Mouse (Mus musculus): Measurements from ENCODE around the gene Cyp2c23. TPM values are rescaled to one million over a fixed set of nuclear protein-coding genes. Genes with fewer than 3 reads are reported as not detected.

Cyp2c23 gene
- total and polyA plus RNA-seq, 2 experiments from 2014 or later = not detected

DNA sequence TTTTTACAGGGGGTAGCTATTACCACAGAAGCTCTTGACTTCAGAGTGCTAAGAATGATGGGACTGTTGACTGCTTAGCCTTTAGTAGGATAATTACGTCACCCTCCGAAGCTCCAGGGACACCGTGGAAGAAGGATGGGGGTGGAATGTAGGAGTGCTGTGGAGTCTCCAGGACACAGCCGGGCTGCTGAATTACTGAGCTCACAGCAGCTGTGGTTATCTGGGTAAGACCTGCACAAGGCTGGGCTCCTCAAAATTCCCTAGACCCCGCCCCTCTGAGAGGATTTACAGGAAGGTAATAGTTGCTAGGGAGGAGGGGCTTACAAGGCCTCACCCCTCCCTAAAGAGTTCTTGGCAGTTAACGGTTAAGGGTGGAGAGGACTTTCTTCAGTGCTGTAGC, 52.3 kb downstream of the Cyp2c23 start:
- H3K27me3 ChIP-seq (ENCODE audit: insufficient read depth, low read length) = no peaks in the 10 kb centered on the region
- H3K9me3 ChIP-seq (ENCODE audit: low read length) = no peaks in the 10 kb centered on the region
- no peak overlapping the region for H3K4me3 ChIP-seq (ENCODE audit: low read depth, low read length)
- H3K9ac ChIP-seq (replicated peaks; ENCODE audit: low read length, poor library complexity, severe bottlenecking) = no peak overlapping the region
- no peak overlapping the region for H3K4me2 ChIP-seq (ENCODE audit: low read depth, low read length, poor library complexity, severe bottlenecking)
- DNase-seq (ENCODE audit: low spot score) (no peak), ATAC-seq (ENCODE audit: low FRiP score) (no peak)
- H3K27ac ChIP-seq (ENCODE audit: low read depth, low read length) = no peak overlapping the region
- TF ChIP-seq CTCF (IDR thresholded peaks at IDR 0.05) = no peak
- no peaks in the 10 kb centered on the region for H3K36me3 ChIP-seq (ENCODE audit: insufficient read depth, low read length)
- WGBS = 78% methylated on average over 6 of the region's 6 CpGs
- H3K4me1 ChIP-seq (ENCODE audit: insufficient read depth, low read length) = no peaks in the 10 kb centered on the region

DNA sequence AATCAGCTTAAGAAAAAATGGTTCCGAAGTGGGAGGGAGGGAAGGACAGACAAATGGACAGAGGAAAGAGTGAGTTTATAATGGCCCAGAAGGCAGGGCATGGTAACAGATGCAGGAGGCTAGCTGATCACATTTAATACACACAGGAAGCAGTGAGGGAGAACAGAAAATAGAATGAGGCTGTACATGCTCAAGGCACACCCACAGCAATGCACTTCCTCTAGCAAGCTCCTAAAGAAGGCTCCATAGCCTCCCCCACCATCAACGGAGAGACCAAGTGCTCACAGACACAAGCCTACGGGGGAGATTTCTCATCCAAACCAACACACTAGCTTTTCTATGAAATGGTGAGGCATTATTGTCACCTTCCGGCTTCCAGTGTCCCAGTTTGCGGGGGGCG, 54.8 kb downstream of the Cyp2c23 start:
- Histone ChIP-seq H3K4me3 (ENCODE audit: low read depth, low read length) (no peak overlapping the region), H3K27me3 (ENCODE audit: insufficient read depth, low read length) (no peaks in the 10 kb centered on the region), H3K9ac (replicated peaks; ENCODE audit: low read length, poor library complexity, severe bottlenecking) (no peak overlapping the region), H3K4me2 (ENCODE audit: low read depth, low read length, poor library complexity, severe bottlenecking) (no peak overlapping the region), H3K4me1 (ENCODE audit: insufficient read depth, low read length) (no peaks in the 10 kb centered on the region), H3K27ac (ENCODE audit: low read depth, low read length) (no peak overlapping the region), H3K9me3 (ENCODE audit: low read length) (no peaks in the 10 kb centered on the region), H3K36me3 (ENCODE audit: insufficient read depth, low read length) (no peaks in the 10 kb centered on the region)
- no peak for DNase-seq (ENCODE audit: low spot score)
- no peak for ATAC-seq (ENCODE audit: low FRiP score)
- 96% methylated on average over 6 of the region's 6 CpGs for WGBS
- no peak for TF ChIP-seq CTCF (IDR thresholded peaks at IDR 0.05)

DNA sequence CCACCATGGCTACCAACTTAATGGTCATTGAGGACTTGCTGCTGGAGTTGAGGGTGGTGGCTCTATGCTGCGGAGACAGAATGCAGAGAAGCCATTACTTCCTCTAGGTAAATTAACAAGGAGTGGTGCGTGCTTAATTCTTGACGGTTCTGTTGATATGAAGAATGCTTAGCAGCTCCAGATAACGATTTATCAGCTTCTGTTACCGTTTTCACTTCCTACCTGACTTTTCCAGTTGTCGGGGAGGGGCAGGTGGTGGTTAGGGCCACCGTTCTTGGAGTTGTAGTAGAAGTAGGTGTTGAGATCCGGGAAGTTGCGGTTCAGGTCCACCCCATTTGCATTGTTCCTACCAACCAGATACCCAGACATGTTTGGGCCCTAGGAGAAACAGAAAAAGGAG, 55.3 kb downstream of the Cyp2c23 start:
- no peak overlapping the region for H3K4me2 ChIP-seq (ENCODE audit: low read depth, low read length, poor library complexity, severe bottlenecking)
- ATAC-seq (ENCODE audit: low FRiP score) (no peak), DNase-seq (ENCODE audit: low spot score) (no peak)
- no peaks in the 10 kb centered on the region for H3K9me3 ChIP-seq (ENCODE audit: low read length)
- H3K4me1 ChIP-seq (ENCODE audit: insufficient read depth, low read length) = no peaks in the 10 kb centered on the region
- no peaks in the 10 kb centered on the region for H3K27me3 ChIP-seq (ENCODE audit: insufficient read depth, low read length)
- no peak for TF ChIP-seq CTCF (IDR thresholded peaks at IDR 0.05)
- no peak overlapping the region for H3K27ac ChIP-seq (ENCODE audit: low read depth, low read length)
- H3K9ac ChIP-seq (replicated peaks; ENCODE audit: low read length, poor library complexity, severe bottlenecking) = no peak overlapping the region
- H3K4me3 ChIP-seq (ENCODE audit: low read depth, low read length) = no peak overlapping the region
- no peaks in the 10 kb centered on the region for H3K36me3 ChIP-seq (ENCODE audit: insufficient read depth, low read length)
- 93% methylated on average over 9 of the region's 9 CpGs for WGBS

GRCm38 (mm10) chr19:43972129-43972528, 56.9 kb downstream of the Cyp2c23 start:
- TF ChIP-seq CTCF (IDR thresholded peaks at IDR 0.05) = no peak
- Histone ChIP-seq H3K4me3 (ENCODE audit: low read depth, low read length) (no peak overlapping the region), H3K4me1 (ENCODE audit: insufficient read depth, low read length) (no peaks in the 10 kb centered on the region), H3K4me2 (ENCODE audit: low read depth, low read length, poor library complexity, severe bottlenecking) (no peak overlapping the region), H3K27ac (ENCODE audit: low read depth, low read length) (no peak overlapping the region), H3K36me3 (ENCODE audit: insufficient read depth, low read length) (no peaks in the 10 kb centered on the region), H3K27me3 (ENCODE audit: insufficient read depth, low read length) (no peaks in the 10 kb centered on the region), H3K9me3 (ENCODE audit: low read length) (no peaks in the 10 kb centered on the region), H3K9ac (replicated peaks; ENCODE audit: low read length, poor library complexity, severe bottlenecking) (no peak overlapping the region)
- 96% methylated on average over 8 of the region's 8 CpGs for WGBS
- ATAC-seq (ENCODE audit: low FRiP score) (no peak), DNase-seq (ENCODE audit: low spot score) (no peak)

DNA sequence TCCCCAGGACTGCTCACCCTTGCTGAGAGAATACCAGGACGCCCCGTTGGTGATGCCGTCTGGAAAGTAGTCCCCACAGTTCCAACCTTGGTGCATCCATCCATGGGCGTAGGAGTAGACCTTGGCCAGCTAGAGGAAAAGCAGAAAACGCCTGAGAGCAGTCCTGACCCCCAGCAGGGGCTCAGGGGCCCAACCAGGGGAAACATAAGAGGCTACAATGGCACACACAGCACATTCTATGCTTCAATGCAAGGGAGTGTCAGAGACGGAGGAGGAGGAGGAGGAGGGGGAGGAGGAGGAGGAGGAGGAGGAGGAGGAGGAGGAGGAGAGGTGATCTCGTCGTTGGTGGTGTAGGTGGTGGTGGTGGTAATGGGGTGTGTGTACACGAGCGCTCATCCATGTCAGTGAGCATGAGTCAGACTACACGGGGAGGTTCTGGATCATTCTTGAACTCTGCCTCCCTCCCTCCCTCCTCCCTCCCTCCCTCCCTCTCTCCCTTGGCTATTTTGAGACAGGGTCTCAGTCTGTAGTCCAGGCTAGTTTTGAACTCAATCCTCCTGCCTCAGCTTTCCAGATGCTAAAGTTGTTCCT, 60.5 kb downstream of the Cyp2c23 start:
- H3K27ac ChIP-seq (ENCODE audit: low read depth, low read length) = no peak overlapping the region
- ATAC-seq (ENCODE audit: low FRiP score) (no peak), DNase-seq (ENCODE audit: low spot score) (no peak)
- no peaks in the 10 kb centered on the region for H3K9me3 ChIP-seq (ENCODE audit: low read length)
- no peak overlapping the region for H3K9ac ChIP-seq (replicated peaks; ENCODE audit: low read length, poor library complexity, severe bottlenecking)
- WGBS = 44% methylated on average over 8 of the region's 11 CpGs
- no peak overlapping the region for H3K4me2 ChIP-seq (ENCODE audit: low read depth, low read length, poor library complexity, severe bottlenecking)
- H3K4me3 ChIP-seq (ENCODE audit: low read depth, low read length) = no peak overlapping the region
- H3K4me1 ChIP-seq (ENCODE audit: insufficient read depth, low read length) = no peaks in the 10 kb centered on the region
- TF ChIP-seq CTCF (IDR thresholded peaks at IDR 0.05) = no peak
- no peaks in the 10 kb centered on the region for H3K27me3 ChIP-seq (ENCODE audit: insufficient read depth, low read length)
- no peaks in the 10 kb centered on the region for H3K36me3 ChIP-seq (ENCODE audit: insufficient read depth, low read length)

GRCm38 (mm10) chr19:43966481-43966880, 62.5 kb downstream of the Cyp2c23 start:
- no peaks in the 10 kb centered on the region for H3K9me3 ChIP-seq (ENCODE audit: low read length)
- ATAC-seq (ENCODE audit: low FRiP score) (no peak), DNase-seq (ENCODE audit: low spot score) (no peak)
- no peaks in the 10 kb centered on the region for H3K4me1 ChIP-seq (ENCODE audit: insufficient read depth, low read length)
- H3K27ac ChIP-seq (ENCODE audit: low read depth, low read length) = no peak overlapping the region
- no peak overlapping the region for H3K4me2 ChIP-seq (ENCODE audit: low read depth, low read length, poor library complexity, severe bottlenecking)
- no peaks in the 10 kb centered on the region for H3K36me3 ChIP-seq (ENCODE audit: insufficient read depth, low read length)
- H3K4me3 ChIP-seq (ENCODE audit: low read depth, low read length) = no peak overlapping the region
- 77% methylated on average over 2 of the region's 2 CpGs for WGBS
- no peak overlapping the region for H3K9ac ChIP-seq (replicated peaks; ENCODE audit: low read length, poor library complexity, severe bottlenecking)
- H3K27me3 ChIP-seq (ENCODE audit: insufficient read depth, low read length) = no peaks in the 10 kb centered on the region
- no peak for TF ChIP-seq CTCF (IDR thresholded peaks at IDR 0.05)

Data from midbrain, postnatal 0 days (tissue).